Mouse (Mus musculus) forebrain, embryonic 15.5 days (tissue): ENCODE measurements around the gene Klra3. TPM values are rescaled to one million over a fixed set of nuclear protein-coding genes. Genes with fewer than 3 reads are reported as not detected.
"Not testable (repeated sequence)": the region's sequence is repeated elsewhere in the genome, so short reads cannot be mapped to it uniquely, and the experiment has no call there.

Experiments used
- ATAC-seq: fragments of 200-750 bp; cut with Nextera tagmentation; replicated peaks from 2 replicates; pipeline ENCODE4 v1.8.0; 2017; ENCODE audit warnings: mild to moderate bottlenecking, moderate TSS enrichment, moderate library complexity
- H3K27ac ChIP-seq: fragments of 300-500 bp; sonication (generic); replicated peaks from 2 replicates; pipeline ENCODE4 v1.5.1; 2015; ENCODE audit warnings: mild to moderate bottlenecking, inconsistent platforms
- H3K27me3 ChIP-seq: fragments of 300-500 bp; sonication (generic); 2 replicates; pipeline ENCODE4 v1.6.1; 2015; ENCODE audit warnings: inconsistent platforms
- H3K36me3 ChIP-seq: fragments of 300-500 bp; sonication (generic); 2 replicates; pipeline ENCODE4 v1.6.1; 2015; ENCODE audit warnings: mild to moderate bottlenecking, inconsistent platforms
- H3K4me1 ChIP-seq: fragments of 300-500 bp; sonication (generic); 2 replicates; pipeline ENCODE4 v1.6.1; 2015; ENCODE audit warnings: inconsistent platforms
- H3K4me2 ChIP-seq: fragments of 300-500 bp; sonication (generic); replicated peaks from 2 replicates; pipeline ENCODE4 v1.6.1; 2015; ENCODE audit warnings: mild to moderate bottlenecking, inconsistent platforms
- H3K4me3 ChIP-seq: fragments of 300-500 bp; sonication (generic); 2 replicates; pipeline ENCODE4 v1.5.1; 2015; ENCODE audit warnings: mild to moderate bottlenecking, inconsistent platforms
- H3K9ac ChIP-seq: fragments of 300-500 bp; sonication (generic); replicated peaks from 2 replicates; pipeline ENCODE4 v1.6.1; 2015; ENCODE audit warnings: mild to moderate bottlenecking, inconsistent platforms
- H3K9me3 ChIP-seq: fragments of 300-500 bp; sonication (generic); 2 replicates; pipeline ENCODE4 v1.6.1; 2016; ENCODE audit warnings: inconsistent platforms
- WGBS: fragments of 180-500 bp; shearing (Covaris S2); methylation state at CpG from one replicate; pipeline ENCODE4 v1.1.7; 2015; ENCODE audit warnings: mixed read lengths; 5-methylcytosine and 5-hydroxymethylcytosine counted together
- polyA plus RNA-seq: library from polyadenylated mRNA; unstranded; fragments of >200 nt; fragmentation: Nextera tagmentation; extraction: Ambion mirVana; gene quantifications from 2 replicates; pipeline ENCODE4 v1.2.1, GENCODE M21; 2015

Klra3 gene
- not detected in 2 replicates for polyA plus RNA-seq

DNA sequence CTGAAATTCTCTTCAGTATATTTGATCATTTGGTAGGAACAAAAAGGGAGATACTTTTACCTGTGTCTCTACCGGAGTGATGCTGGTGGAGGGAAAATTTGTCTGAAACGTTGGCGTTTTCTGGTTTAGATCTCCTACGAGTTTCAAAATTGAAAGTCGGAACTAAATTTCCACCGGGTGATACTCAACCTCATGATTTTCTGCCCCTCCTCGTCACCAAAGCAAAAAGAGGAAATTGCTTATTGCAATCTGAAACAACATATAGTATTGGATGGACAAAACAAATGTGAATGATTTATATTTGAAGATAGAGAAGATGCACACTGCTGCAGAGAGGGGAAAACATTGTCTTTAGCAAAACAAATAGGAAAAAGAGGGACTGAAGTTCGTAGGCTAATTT is at the start of gene Klra3:
TSS of gene Klra3 (minus strand) at position 164 of the 400 bp plus-strand sequence.
- H3K9ac ChIP-seq = no peak within 1 kb of the TSS
- 84% methylated on average over 8 of the region's 8 CpGs for WGBS
- no peak for ATAC-seq
- H3K36me3 ChIP-seq = no peaks in the 10 kb centered on the region
- peaks cover 8% of the 10 kb centered on the region; the same call in 1 of the 2 replicates for H3K9me3 ChIP-seq
- H3K27me3 ChIP-seq = no peaks in the 10 kb centered on the region
- H3K4me3 ChIP-seq = no peak within 1 kb of the TSS
- no peak within 1 kb of the TSS for H3K4me2 ChIP-seq
- H3K27ac ChIP-seq = no peak within 1 kb of the TSS
- no peaks in the 10 kb centered on the region for H3K4me1 ChIP-seq

DNA sequence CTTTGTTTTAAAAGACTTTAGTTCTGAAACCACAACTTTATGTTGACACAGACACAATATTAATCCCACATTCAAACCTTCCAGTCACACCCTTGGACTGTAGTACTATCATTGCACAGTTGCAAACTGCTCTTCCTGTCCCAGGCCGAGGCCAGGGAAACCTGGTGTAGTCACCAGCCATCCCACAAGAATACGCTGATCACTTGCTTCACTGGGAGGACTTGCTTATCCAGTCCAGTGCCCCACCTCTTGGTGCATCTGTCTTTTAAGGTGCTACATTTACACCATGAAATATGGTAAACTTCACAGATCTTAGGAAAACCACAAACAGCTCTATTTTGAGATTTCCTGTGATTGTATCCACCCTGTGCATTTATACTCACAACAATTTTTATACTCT is 49.4 kb upstream of the Klra3 start, which contains the start of gene Klra1:
TSS of gene Klra1 (minus strand) at position 125 of the 400 bp plus-strand sequence.
- no peak within 1 kb of the TSS for H3K4me2 ChIP-seq
- no peaks in the 10 kb centered on the region for H3K36me3 ChIP-seq
- no peak within 1 kb of the TSS for H3K9ac ChIP-seq
- no peak within 1 kb of the TSS for H3K27ac ChIP-seq
- 78% methylated on average over 2 of the region's 2 CpGs for WGBS
- no peak within 1 kb of the TSS for H3K4me3 ChIP-seq
- no peaks in the 10 kb centered on the region for H3K4me1 ChIP-seq
- H3K27me3 ChIP-seq = no peaks in the 10 kb centered on the region
- no peak for ATAC-seq
- H3K9me3 ChIP-seq = 0 out of 2 replicates have a peak, but pooled peaks cover 13% of the 10 kb centered on the region

DNA sequence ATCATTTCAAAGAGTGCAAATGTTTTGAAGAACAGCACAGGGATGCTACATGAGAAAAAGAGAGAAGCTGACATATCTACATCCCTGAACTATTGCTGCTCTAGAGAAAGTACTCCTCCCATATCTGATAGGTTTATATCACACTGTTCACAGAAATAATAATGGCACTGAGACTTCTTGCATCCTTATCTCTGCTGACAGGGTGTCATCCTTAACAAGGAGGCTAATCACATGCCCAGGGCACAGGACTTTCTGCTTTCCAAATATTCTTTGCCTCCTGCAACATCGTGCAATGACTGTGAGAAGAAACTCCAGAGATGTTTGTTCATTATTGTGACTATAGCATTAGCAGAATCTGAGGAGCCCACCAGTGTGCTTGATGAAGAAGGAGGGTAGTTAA is 48.4 kb upstream of the Klra3 start:
- WGBS = 71% methylated on average over 1 of the region's 1 CpGs
- Histone ChIP-seq H3K4me3 (no peak overlapping the region), H3K27ac (no peak overlapping the region), H3K9me3 (0 out of 2 replicates have a peak, but pooled peaks cover 13% of the 10 kb centered on the region), H3K36me3 (no peaks in the 10 kb centered on the region), H3K4me1 (no peaks in the 10 kb centered on the region), H3K9ac (no peak overlapping the region), H3K4me2 (no peak overlapping the region), H3K27me3 (no peaks in the 10 kb centered on the region)
- no peak for ATAC-seq

DNA sequence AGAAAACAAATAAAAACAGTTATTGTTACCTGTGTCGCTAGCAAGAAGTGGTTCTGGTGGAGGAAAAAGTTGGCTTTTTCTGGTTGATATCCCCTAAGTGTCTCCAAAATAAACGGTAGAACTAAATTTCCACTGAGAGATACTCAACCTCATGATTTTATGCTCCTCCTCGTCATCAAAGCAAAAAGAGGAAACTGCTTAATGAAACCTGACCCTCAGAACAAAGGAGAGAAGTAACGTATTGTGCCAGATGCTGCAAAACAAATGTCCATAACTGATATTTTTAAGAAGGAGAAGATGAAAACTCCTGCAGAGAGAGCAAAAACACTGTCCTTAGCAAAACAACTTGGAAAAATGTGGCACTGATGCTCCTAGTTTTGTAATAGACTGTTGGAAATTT is 45.0 kb upstream of the Klra3 start:
- WGBS = 77% methylated on average over 4 of the region's 4 CpGs
- Histone ChIP-seq H3K27ac (no peak overlapping the region), H3K4me3 (no peak overlapping the region), H3K4me2 (no peak overlapping the region), H3K27me3 (no peaks in the 10 kb centered on the region), H3K9me3 (0 out of 2 replicates have a peak, but pooled peaks cover 7% of the 10 kb centered on the region), H3K4me1 (no peaks in the 10 kb centered on the region), H3K9ac (no peak overlapping the region), H3K36me3 (no peaks in the 10 kb centered on the region)
- ATAC-seq = no peak

DNA sequence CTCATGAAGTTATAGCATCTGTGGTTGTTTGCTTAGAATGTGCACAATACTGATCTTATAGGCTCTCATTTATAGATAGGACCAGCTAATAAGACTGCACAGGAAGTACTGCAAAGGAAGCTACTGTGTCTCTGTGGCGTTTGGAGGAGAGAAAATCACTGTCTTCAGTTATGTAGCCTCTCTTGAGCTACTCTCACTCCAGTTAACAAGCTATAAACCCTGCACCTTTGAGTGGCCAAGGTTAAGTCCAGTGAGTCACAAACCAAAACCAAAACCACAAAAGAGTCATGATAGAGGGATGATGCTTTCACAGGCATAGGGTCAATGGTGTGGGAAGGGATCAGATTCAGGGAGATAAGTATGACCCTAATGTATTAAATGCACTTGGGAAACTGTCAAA is 8.0 kb upstream of the Klra3 start:
- not testable (repeated sequence) for H3K9me3 ChIP-seq, H3K4me2 ChIP-seq, H3K36me3 ChIP-seq, H3K9ac ChIP-seq, H3K27me3 ChIP-seq, ATAC-seq, H3K27ac ChIP-seq, H3K4me1 ChIP-seq, H3K4me3 ChIP-seq
- 34% methylated on average over 1 of the region's 1 CpGs for WGBS

DNA sequence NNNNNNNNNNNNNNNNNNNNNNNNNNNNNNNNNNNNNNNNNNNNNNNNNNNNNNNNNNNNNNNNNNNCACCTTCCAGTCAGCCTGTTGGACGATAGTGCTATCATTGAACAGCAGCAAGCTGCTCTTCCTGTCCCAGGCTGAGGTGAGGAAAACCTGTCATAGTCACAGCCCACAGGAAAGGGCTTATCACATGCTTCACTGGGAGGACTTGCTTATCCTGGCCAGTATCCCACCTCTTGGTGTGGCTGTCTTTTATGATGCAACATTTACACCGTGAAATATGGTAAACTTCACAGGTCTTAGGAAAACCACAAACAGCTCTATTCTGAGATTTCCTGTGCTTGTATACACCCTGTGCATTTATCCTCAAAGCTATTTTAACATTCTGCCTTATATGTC is 4.6 kb upstream of the Klra3 start:
- WGBS = 87% methylated on average over 2 of the region's 2 CpGs
- not testable (repeated sequence) for H3K36me3 ChIP-seq

DNA sequence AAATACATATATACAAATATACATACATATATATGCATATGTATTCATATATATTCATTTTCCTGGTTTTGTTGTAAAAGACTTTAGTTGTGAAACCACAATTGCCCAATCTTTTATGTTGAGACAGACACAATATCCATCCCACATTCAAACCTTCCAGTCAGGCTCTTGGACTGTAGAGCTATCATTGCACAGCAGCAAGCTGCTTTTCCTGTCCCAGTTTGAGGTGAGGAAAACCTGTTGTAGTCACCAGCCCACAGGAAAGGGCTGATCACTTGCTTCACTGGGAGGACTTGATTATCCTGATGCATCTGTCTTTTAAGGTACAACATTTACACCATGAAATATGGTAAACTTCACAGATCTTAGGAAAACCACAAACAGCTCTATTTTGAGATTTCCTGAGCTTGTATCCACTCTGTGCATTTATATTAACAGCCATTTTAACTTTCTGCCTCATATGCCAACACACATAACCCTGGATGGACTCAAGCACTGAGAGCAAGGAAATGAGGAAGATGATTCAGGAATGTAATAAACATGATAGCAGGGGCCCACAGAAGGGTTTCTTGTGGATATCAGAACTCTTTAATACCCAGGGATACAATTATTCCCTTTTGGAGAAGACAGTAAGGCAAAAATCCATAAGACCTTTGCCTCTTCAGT is 49.3 kb downstream of the Klra3 start:
- H3K27ac ChIP-seq = no peak overlapping the region
- no peaks in the 10 kb centered on the region for H3K27me3 ChIP-seq
- H3K4me2 ChIP-seq = no peak overlapping the region
- no peak overlapping the region for H3K9ac ChIP-seq
- H3K4me3 ChIP-seq = no peak overlapping the region
- no peak for ATAC-seq
- H3K9me3 ChIP-seq = peaks cover 8% of the 10 kb centered on the region; the same call in 1 of the 2 replicates
- no peaks in the 10 kb centered on the region for H3K36me3 ChIP-seq
- no peaks in the 10 kb centered on the region for H3K4me1 ChIP-seq

More for the DNA sequence above, 4.6 kb upstream of the Klra3 start:
- ATAC-seq, H3K27ac ChIP-seq, H3K9me3 ChIP-seq, H3K9ac ChIP-seq, H3K4me3 ChIP-seq, H3K4me1 ChIP-seq, H3K27me3 ChIP-seq, H3K4me2 ChIP-seq: not testable (repeated sequence)

DNA sequence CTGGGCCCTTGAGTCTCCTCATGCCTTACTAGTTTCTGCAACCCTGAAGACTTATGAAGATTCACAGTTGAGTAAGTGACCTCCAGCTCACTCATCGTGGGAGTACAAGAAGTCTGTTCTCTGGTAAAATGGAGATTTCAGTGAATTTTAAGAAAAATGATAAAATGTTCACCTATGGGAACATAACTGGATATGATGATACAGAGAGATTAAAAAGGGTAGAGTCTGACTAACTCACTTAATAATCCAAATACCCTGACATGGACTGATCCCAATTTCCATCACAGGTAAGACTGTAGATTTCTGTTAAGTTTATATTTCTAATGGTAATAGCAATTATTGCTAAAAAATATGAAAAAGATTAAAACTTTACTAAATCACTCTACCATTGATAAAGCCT is 55.5 kb downstream of the Klra3 start, which contains the start of gene Klra10:
TSS of gene Klra10 (minus strand) at position 101 of the 400 bp plus-strand sequence.
- H3K4me3 ChIP-seq = not testable (repeated sequence)

More for the DNA sequence above, 55.5 kb downstream of the Klra3 start, which contains the start of gene Klra10:
- H3K36me3 ChIP-seq, H3K27me3 ChIP-seq, H3K9me3 ChIP-seq, H3K27ac ChIP-seq, ATAC-seq, H3K4me2 ChIP-seq, H3K9ac ChIP-seq, H3K4me1 ChIP-seq: not testable (repeated sequence)
- 89% methylated on average over 1 of the region's 1 CpGs for WGBS

Other genes with a start within 250 kb of the Klra3 start
- not detected in 2 replicates for gene Klra8, start 207.7 kb downstream of the Klra3 start, polyA plus RNA-seq
- not detected in 2 replicates for gene Klra9, start 144.5 kb downstream of the Klra3 start, polyA plus RNA-seq
- gene Klra7, start 104.3 kb downstream of the Klra3 start, polyA plus RNA-seq = not detected in 2 replicates
- gene Klra10, start 55.6 kb downstream of the Klra3 start, polyA plus RNA-seq = not detected in 2 replicates
- gene Klra1, start 49.3 kb upstream of the Klra3 start, polyA plus RNA-seq = not detected in 2 replicates